Mouse (Mus musculus) stomach, adult 2 months (tissue): ENCODE results near the gene Fam71b. TPM values are rescaled to one million over a fixed set of nuclear protein-coding genes. Genes with fewer than 3 reads are reported as not detected.

ENCODE experiments used
- polyA plus RNA-seq: library from polyadenylated mRNA; depleted of rRNA; stranded (reverse); fragments of >200 nt; gene quantifications from 2 replicates; pipeline ENCODE4 v1.2.3, GENCODE M21; 2012; rRNA removed

The Fam71b gene
- 0.05 TPM in 1 of 2 replicates, not detected in the other for polyA plus RNA-seq

GRCm38 (mm10) chr11:46396167-46396859 lies at the start of gene Fam71b:
Gene Fam71b (plus strand): TSS chr11:46396559.

GRCm38 (mm10) chr11:46389336-46390117 lies 6.8 kb upstream of the Fam71b start, which contains the start of gene Itk:
Gene Itk (minus strand): TSS chr11:46389515.

GRCm38 (mm10) chr11:46436760-46437458 lies 40.5 kb downstream of the Fam71b start, which contains the start of gene Med7:
Gene Med7 (plus strand): TSS chr11:46436925.

GRCm38 (mm10) chr11:46454453-46455045 lies 58.2 kb downstream of the Fam71b start, which contains the start of gene Havcr2:
Gene Havcr2 (plus strand): TSS chr11:46454935.

Other genes starting within 250 kb of the Fam71b start
- gene Nipal4, start 230.1 kb upstream of the Fam71b start, polyA plus RNA-seq, result 8.3 and 12.5 TPM in 2 replicates
- 1.2 and 1.8 TPM in 2 replicates for gene Fndc9, start 161.0 kb upstream of the Fam71b start, polyA plus RNA-seq
- 0.94 and 1.1 TPM in 2 replicates for gene Cyfip2, start 83.7 kb upstream of the Fam71b start, polyA plus RNA-seq
- gene Itk, start 7.0 kb upstream of the Fam71b start, polyA plus RNA-seq, result 0.06 and 0.11 TPM in 2 replicates
- 8.6 and 14.6 TPM in 2 replicates for gene Med7, start 40.4 kb downstream of the Fam71b start, polyA plus RNA-seq
- gene Havcr2, start 58.4 kb downstream of the Fam71b start, polyA plus RNA-seq, result not detected in 2 replicates
- not detected in 2 replicates for gene Gm12169, start 127.7 kb downstream of the Fam71b start, polyA plus RNA-seq
- not detected in 2 replicates for gene BC053393, start 175.0 kb downstream of the Fam71b start, polyA plus RNA-seq
- gene Dppa1, start 232.7 kb downstream of the Fam71b start, polyA plus RNA-seq, result not detected in 2 replicates